9 mouse cellular contexts compared by ENCODE assay signal in the genomic region with DNA sequence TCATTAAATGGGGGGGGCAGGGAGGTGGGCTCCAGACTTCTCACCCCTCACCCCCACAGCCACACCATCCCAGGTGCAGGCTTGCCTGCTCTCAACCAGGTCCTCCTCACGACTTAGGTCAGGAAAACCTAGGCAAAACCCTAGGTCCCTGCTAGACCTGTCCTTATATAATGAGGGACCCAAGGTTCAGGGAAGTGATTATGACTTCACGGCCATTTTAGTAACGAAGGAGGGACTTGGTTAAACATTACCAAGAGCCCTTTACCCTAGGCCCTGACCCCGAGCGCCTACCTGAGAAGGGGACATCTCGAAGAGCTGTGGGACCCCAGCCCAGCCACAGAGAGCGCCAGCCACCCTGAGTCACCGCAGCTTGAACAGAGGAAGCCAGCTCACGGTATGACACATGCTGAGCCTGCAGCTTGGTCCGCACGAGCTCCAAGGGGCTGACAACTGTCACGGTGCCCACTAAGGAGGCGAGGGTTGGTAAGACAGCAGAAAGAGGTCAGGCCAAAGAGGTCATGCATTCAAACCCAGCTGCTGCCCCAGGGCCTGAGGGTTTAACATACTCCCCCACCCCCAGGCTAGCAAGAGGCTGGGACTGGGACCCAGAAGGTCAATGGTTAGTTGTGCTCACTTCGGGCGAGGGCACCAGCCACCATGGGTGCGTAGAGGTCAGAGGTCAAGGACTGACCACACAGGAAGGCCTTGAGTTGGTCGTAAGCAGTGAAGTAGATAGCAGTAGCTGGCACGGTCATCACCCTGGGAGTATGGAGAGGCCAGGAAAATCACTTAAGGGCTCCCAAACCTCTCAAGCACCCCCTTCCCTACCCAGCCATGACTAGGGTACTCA. TPM values are rescaled to one million over a fixed set of nuclear protein-coding genes. Genes with fewer than 3 reads are reported as not detected.
A peak's percentile ranks its signal among the peaks of the same experiment; 100 is the strongest.
DNase-seq lines count a peak whose midpoint lies in the region; ATAC-seq and TF ChIP-seq lines count a peak whose summit lies in the region.
"Had no signal": no experiment of that assay in that cellular context is flagged by ENCODE, and none has a peak within 500 bp of the region (broad histone marks: within the 10 kb centered on the region; RNA-seq: fewer than 3 reads in every experiment).

No protein-coding gene starts in this region.

- no peaks in the 10 kb centered on the region for H3K9me3 ChIP-seq in intestine, embryonic 16.5 days (ENCODE audit: control insufficient read depth, low read length)
- no peaks in the 10 kb centered on the region for H3K9me3 ChIP-seq in midbrain, embryonic 16.5 days (replicated peaks; ENCODE audit: control insufficient read depth, low read length, poor library complexity, severe bottlenecking)
- H3K9me3 ChIP-seq in heart, embryonic 11.5 days (replicated peaks; ENCODE audit: control insufficient read depth, low read length), result no peaks in the 10 kb centered on the region

- peak overlapping the region; percentile 74 for H3K27ac ChIP-seq in liver, adult 2 months (replicated peaks; ENCODE audit: insufficient read depth, low read depth, low read length)
- no peak overlapping the region for H3K27ac ChIP-seq in intestine, embryonic 16.5 days (ENCODE audit: low read length)
- H3K27ac ChIP-seq in midbrain, embryonic 16.5 days (ENCODE audit: low read length), result no peak overlapping the region
- no peak overlapping the region for H3K27ac ChIP-seq in heart, embryonic 11.5 days (ENCODE audit: low read depth, low read length)

- ATAC-seq in intestine, embryonic 16.5 days, result no peak
- ATAC-seq in midbrain, embryonic 16.5 days, result no peak
- no peak for ATAC-seq in heart, embryonic 11.5 days (replicated peaks; ENCODE audit: insufficient number of reproducible peaks, low FRiP score, low TSS enrichment)

- TF ChIP-seq POLR2A in liver, adult 2 months (IDR thresholded peaks at IDR 0.05; ENCODE audit: extremely low read depth, insufficient read depth, low read length), result no peak

- peaks cover 7% of the 10 kb centered on the region; the same call in 1 of the 2 replicates for H3K79me2 ChIP-seq in liver, adult 2 months (ENCODE audit: control insufficient read depth, insufficient read depth, low read length)

- no peaks in the 10 kb centered on the region for H3K27me3 ChIP-seq in liver, adult 2 months (ENCODE audit: control insufficient read depth, insufficient read depth, low read length)
- peaks cover 9% of the 10 kb centered on the region for H3K27me3 ChIP-seq in intestine, embryonic 16.5 days (replicated peaks; ENCODE audit: control insufficient read depth, insufficient read depth, low read length)
- H3K27me3 ChIP-seq in midbrain, embryonic 16.5 days (ENCODE audit: control insufficient read depth, insufficient read depth, low read depth, low read length), result no peaks in the 10 kb centered on the region
- peaks cover 29% of the 10 kb centered on the region for H3K27me3 ChIP-seq in heart, embryonic 11.5 days (ENCODE audit: control insufficient read depth, insufficient read depth, low read length)

- WGBS in liver, adult 2 months, result 29% methylated on average over 18 of the region's 18 CpGs
- WGBS in intestine, embryonic 16.5 days, result 76% methylated on average over 18 of the region's 18 CpGs
- WGBS in midbrain, embryonic 16.5 days, result 86% methylated on average over 18 of the region's 18 CpGs
- whole genome bisulfite sequencing in heart, embryonic 11.5 days (ENCODE audit: insufficient replicate concordance), result 86% methylated on average over 18 of the region's 18 CpGs

- peak overlapping the region; percentile 57 for H3K4me3 ChIP-seq in liver, adult 2 months (ENCODE audit: insufficient read depth, low read depth, low read length)
- no peak overlapping the region for H3K4me3 ChIP-seq in intestine, embryonic 16.5 days (ENCODE audit: low read length)
- no peak overlapping the region for H3K4me3 ChIP-seq in midbrain, embryonic 16.5 days (ENCODE audit: low read depth, low read length)
- H3K4me3 ChIP-seq in heart, embryonic 11.5 days (ENCODE audit: low read depth, low read length), result no peak overlapping the region

- no peak for TF ChIP-seq CTCF in liver, adult 2 months (IDR thresholded peaks at IDR 0.05; ENCODE audit: low read depth, low read length)

- peaks cover 15% of the 10 kb centered on the region for H3K36me3 ChIP-seq in liver, adult 2 months (ENCODE audit: control insufficient read depth, insufficient read depth, low read length)
- peaks cover 9% of the 10 kb centered on the region; the same call in 1 of the 2 replicates for H3K36me3 ChIP-seq in intestine, embryonic 16.5 days (ENCODE audit: control insufficient read depth, insufficient read depth, low read length)
- H3K36me3 ChIP-seq in midbrain, embryonic 16.5 days (ENCODE audit: control insufficient read depth, insufficient read depth, low read length), result peaks cover 27% of the 10 kb centered on the region
- H3K36me3 ChIP-seq in heart, embryonic 11.5 days (ENCODE audit: control insufficient read depth, insufficient read depth, low read length), result peaks cover 17% of the 10 kb centered on the region

- peaks cover 16% of the 10 kb centered on the region; the same call in 1 of the 2 replicates for H3K4me1 ChIP-seq in liver, adult 2 months (ENCODE audit: control insufficient read depth, insufficient read depth, low read length)
- H3K4me1 ChIP-seq in intestine, embryonic 16.5 days (ENCODE audit: control insufficient read depth, insufficient read depth, low read length), result peaks cover 41% of the 10 kb centered on the region
- H3K4me1 ChIP-seq in midbrain, embryonic 16.5 days (ENCODE audit: control insufficient read depth, insufficient read depth, low read length), result peaks cover 35% of the 10 kb centered on the region
- H3K4me1 ChIP-seq in heart, embryonic 11.5 days (ENCODE audit: control insufficient read depth, insufficient read depth, low read length), result peaks cover 15% of the 10 kb centered on the region

- DNase-seq in cerebellum, adult 9-10 months, result peak; percentile 60
- DNase-seq in cerebellum, adult 11 months, result no peak
- DNase-seq in liver, adult 2 months (ENCODE audit: extremely low read depth, low read depth, low spot score), result peak; percentile 76
- no peak for DNase-seq in liver
- DNase-seq in gastrocnemius, postnatal 25 days, result no peak

- 0 out of 2 replicates have a peak overlapping the region, but pooled peaks have one; percentile 17 for H3K4me2 ChIP-seq in intestine, embryonic 16.5 days (ENCODE audit: low read depth, low read length)
- H3K4me2 ChIP-seq in midbrain, embryonic 16.5 days (ENCODE audit: low read length), result no peak overlapping the region
- H3K4me2 ChIP-seq in heart, embryonic 11.5 days, result no peak overlapping the region

- peak overlapping the region; percentile 73 for H3K9ac ChIP-seq in liver, adult 2 months (ENCODE audit: low read depth, low read length)
- 0 out of 2 replicates have a peak overlapping the region, but pooled peaks have one; percentile 16 for H3K9ac ChIP-seq in intestine, embryonic 16.5 days (ENCODE audit: low read depth, low read length)
- H3K9ac ChIP-seq in midbrain, embryonic 16.5 days (ENCODE audit: low read depth, low read length), result peak overlapping the region; percentile 34; the same call in 1 of the 2 replicates
- H3K9ac ChIP-seq in heart, embryonic 11.5 days (ENCODE audit: low read depth, low read length), result no peak overlapping the region

RNA-seq across cellular contexts. Expression of gene Slc25a39, which starts 3.4 kb away (rescaled TPM):
- 181 and 243 TPM in 2 replicates for total RNA-seq in liver, adult 2 months (2014; rRNA removed)
- 1,099 and 1,182 TPM in 2 replicates for polyA plus RNA-seq in liver, adult 2 months (2012; rRNA removed)
- polyA plus RNA-seq in intestine, embryonic 16.5 days (2015; fragmentation: Nextera tagmentation; extraction: Ambion mirVana), result 366 and 376 TPM in 2 replicates
- polyA plus RNA-seq in midbrain, embryonic 16.5 days (2015; fragmentation: Nextera tagmentation; extraction: Ambion mirVana), result 144 and 150 TPM in 2 replicates
- 10 to 100 TPM; 54.4 to 76.1 TPM for total RNA-seq in gastrocnemius, postnatal 25 days (2021)
- polyA plus RNA-seq in heart, embryonic 11.5 days (2014; fragmentation: Nextera tagmentation; extraction: Ambion mirVana), result 274 and 281 TPM in 2 replicates

RNA-seq across cellular contexts. Expression of gene Rundc3a, which starts 11.2 kb away (rescaled TPM):
- 1.0 and 2.5 TPM in 2 replicates for total RNA-seq in liver, adult 2 months (2014; rRNA removed)
- polyA plus RNA-seq in liver, adult 2 months (2012; rRNA removed), result 1.2 and 2.1 TPM in 2 replicates
- polyA plus RNA-seq in intestine, embryonic 16.5 days (2015; fragmentation: Nextera tagmentation; extraction: Ambion mirVana), result 6.0 and 6.8 TPM in 2 replicates
- 151 and 155 TPM in 2 replicates for polyA plus RNA-seq in midbrain, embryonic 16.5 days (2015; fragmentation: Nextera tagmentation; extraction: Ambion mirVana)
- total RNA-seq in gastrocnemius, postnatal 25 days (2021), result under 1 TPM in 1 of 2 experiments, not detected in 1; 0.35 TPM
- 1.3 TPM in 2 replicates for polyA plus RNA-seq in heart, embryonic 11.5 days (2014; fragmentation: Nextera tagmentation; extraction: Ambion mirVana)

RNA-seq across cellular contexts. Expression of gene Grn, which starts 25.7 kb away (rescaled TPM):
- total RNA-seq in liver, adult 2 months (2014; rRNA removed), result 53.7 and 88.7 TPM in 2 replicates
- 155 and 176 TPM in 2 replicates for polyA plus RNA-seq in liver, adult 2 months (2012; rRNA removed)
- polyA plus RNA-seq in intestine, embryonic 16.5 days (2015; fragmentation: Nextera tagmentation; extraction: Ambion mirVana), result 221 and 245 TPM in 2 replicates
- polyA plus RNA-seq in midbrain, embryonic 16.5 days (2015; fragmentation: Nextera tagmentation; extraction: Ambion mirVana), result 65.2 and 75.8 TPM in 2 replicates
- 10 to 100 TPM; 28.7 to 35.2 TPM for total RNA-seq in gastrocnemius, postnatal 25 days (2021)
- 110 and 113 TPM in 2 replicates for polyA plus RNA-seq in heart, embryonic 11.5 days (2014; fragmentation: Nextera tagmentation; extraction: Ambion mirVana)

RNA-seq across cellular contexts. Expression of gene Slc4a1, which starts 38.4 kb away (rescaled TPM):
- 0.07 and 0.65 TPM in 2 replicates for total RNA-seq in liver, adult 2 months (2014; rRNA removed)
- 0.07 and 0.10 TPM in 2 replicates for polyA plus RNA-seq in liver, adult 2 months (2012; rRNA removed)
- 11.2 and 19.3 TPM in 2 replicates for polyA plus RNA-seq in intestine, embryonic 16.5 days (2015; fragmentation: Nextera tagmentation; extraction: Ambion mirVana)
- polyA plus RNA-seq in midbrain, embryonic 16.5 days (2015; fragmentation: Nextera tagmentation; extraction: Ambion mirVana), result 2.3 and 3.5 TPM in 2 replicates
- under 1 TPM; 0.08 to 0.56 TPM for total RNA-seq in gastrocnemius, postnatal 25 days (2021)
- 102 and 112 TPM in 2 replicates for polyA plus RNA-seq in heart, embryonic 11.5 days (2014; fragmentation: Nextera tagmentation; extraction: Ambion mirVana)
- polyA plus RNA-seq: small intestine, adult 2 months had no signal

RNA-seq across cellular contexts. Expression of gene Fam171a2, which starts 43.1 kb away (rescaled TPM):
- total RNA-seq in liver, adult 2 months (2014; rRNA removed), result 0.81 and 1.0 TPM in 2 replicates
- 1.4 and 1.8 TPM in 2 replicates for polyA plus RNA-seq in liver, adult 2 months (2012; rRNA removed)
- polyA plus RNA-seq in intestine, embryonic 16.5 days (2015; fragmentation: Nextera tagmentation; extraction: Ambion mirVana), result 0.86 and 1.8 TPM in 2 replicates
- polyA plus RNA-seq in midbrain, embryonic 16.5 days (2015; fragmentation: Nextera tagmentation; extraction: Ambion mirVana), result 18.1 and 20.5 TPM in 2 replicates
- 1 to 10 TPM; 1.6 to 2.7 TPM for total RNA-seq in gastrocnemius, postnatal 25 days (2021)
- polyA plus RNA-seq in heart, embryonic 11.5 days (2014; fragmentation: Nextera tagmentation; extraction: Ambion mirVana), result 3.1 and 5.1 TPM in 2 replicates

Comparison
In these comparisons a context has a peak if more than half of its experiments do, and no peak if none do; other contexts are left out.
1. DNase-seq: peak in cerebellum, adult 9-10 months (single experiment) and liver, adult 2 months (single experiment); none in cerebellum, adult 11 months (single experiment), liver (single experiment) and gastrocnemius, postnatal 25 days (single experiment).
2. RNA of gene Rundc3a, which starts 11.2 kb away (polyA plus RNA-seq): 151 to 155 TPM in midbrain, embryonic 16.5 days; 6.0 to 6.8 TPM in intestine, embryonic 16.5 days, 1.2 to 2.1 TPM in liver, adult 2 months and 1.3 TPM in heart, embryonic 11.5 days; every median in the first group is over 10 times any median in the second.